Mouse (Mus musculus): Measurements from ENCODE around the gene Tmem63c. TPM values are rescaled to one million over a fixed set of nuclear protein-coding genes. Genes with fewer than 3 reads are reported as not detected.

Tmem63c gene
- total RNA-seq, 2 experiments from 2014 or later = not detected

- TF ChIP-seq CTCF (IDR thresholded peaks at IDR 0.05) = no peak
- no peak overlapping the region for H3K27ac ChIP-seq
- peak; percentile 9 for DNase-seq
- H3K4me3 ChIP-seq = no peak overlapping the region
- intact Hi-C loops (cut with DNase I) = no loop called here
These were observed 31.8 kb upstream of the Tmem63c start for GRCm38 (mm10) chr12:86989378-86989777.

DNA sequence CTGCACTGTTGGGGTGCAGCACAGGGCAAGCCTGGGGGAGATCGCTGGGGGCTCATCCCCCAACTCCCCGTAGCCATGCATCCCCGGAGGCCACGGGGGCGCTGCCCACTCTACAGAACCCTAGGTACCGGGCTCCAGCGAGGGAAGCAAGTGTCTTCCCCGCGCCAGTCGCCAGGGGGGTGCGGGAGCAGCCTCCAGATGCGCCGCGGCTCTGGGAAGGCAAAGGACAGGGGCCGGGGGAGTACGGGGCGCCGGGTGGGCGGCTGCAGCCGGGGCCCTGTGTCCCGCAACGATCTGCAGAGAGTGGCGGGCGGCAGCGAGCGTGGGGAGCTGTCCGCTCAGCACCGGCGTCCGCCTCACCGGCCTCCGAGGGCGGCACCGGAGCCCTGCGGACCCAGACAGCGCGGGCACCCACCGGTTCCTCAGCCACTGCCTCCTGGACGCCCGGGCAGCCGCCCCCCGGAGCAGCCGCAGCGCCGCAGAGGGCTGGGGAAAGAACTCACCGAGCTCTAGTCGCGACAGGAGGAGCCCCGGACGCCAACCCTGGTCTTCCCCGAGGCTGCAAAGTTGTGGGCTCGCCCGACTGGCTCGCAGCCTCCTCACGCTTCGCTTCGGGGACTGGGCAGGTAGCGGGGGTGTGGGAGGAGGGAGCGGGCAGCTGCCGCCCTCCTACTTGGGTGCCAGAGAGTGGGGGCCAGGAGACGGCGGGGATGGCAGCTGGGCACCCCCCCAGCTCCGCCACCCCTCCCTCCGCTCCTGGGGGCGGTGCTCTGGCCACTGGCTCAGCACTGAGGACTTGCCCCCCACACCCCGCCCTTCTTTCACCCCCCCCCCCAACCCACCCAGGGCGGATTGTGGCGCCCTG lies 31.0 kb upstream of the Tmem63c start, which contains the start of gene Zdhhc22:
Zdhhc22 (minus strand) TSS at position 541 of the 865 bp plus-strand sequence.
- no peak within 1 kb of the TSS for H3K27ac ChIP-seq
- peak; percentile 52 for DNase-seq
- H3K4me3 ChIP-seq = peak within 1 kb of the TSS; percentile 23; the same call in 1 of the 2 replicates
- TF ChIP-seq CTCF (IDR thresholded peaks at IDR 0.05) = no peak
- intact Hi-C loops (cut with DNase I) = loop anchor here (10.0 kb wide), 1 partner anchor 275 kb away; the partner anchor contains the start of genes Ahsa1 and Vipas39

DNA sequence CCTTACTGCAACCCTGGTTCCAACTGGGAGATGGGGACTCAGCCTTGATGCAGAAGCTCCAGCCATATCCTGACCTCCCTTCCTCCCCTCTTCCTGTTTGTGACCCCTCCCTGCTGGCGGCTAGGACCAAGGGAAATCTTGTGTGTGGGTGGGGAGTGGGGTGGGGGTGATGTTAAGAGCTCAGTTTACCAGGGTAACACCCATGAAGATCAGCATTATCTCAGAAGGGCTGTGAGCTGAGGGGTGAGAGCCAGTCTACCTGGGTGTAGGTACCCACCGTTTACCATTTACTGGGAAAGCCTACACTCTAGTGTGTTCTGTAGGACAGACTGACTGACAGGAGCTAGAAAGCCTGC lies 30.4 kb upstream of the Tmem63c start:
- intact Hi-C loops (cut with DNase I) = loop anchor here (10.0 kb wide), 1 partner anchor 274 kb away; the partner anchor contains the start of genes Ahsa1 and Vipas39
- DNase-seq = peak; percentile 6
- no peak overlapping the region for H3K27ac ChIP-seq
- H3K4me3 ChIP-seq = no peak overlapping the region
- no peak for TF ChIP-seq CTCF (IDR thresholded peaks at IDR 0.05)

DNA sequence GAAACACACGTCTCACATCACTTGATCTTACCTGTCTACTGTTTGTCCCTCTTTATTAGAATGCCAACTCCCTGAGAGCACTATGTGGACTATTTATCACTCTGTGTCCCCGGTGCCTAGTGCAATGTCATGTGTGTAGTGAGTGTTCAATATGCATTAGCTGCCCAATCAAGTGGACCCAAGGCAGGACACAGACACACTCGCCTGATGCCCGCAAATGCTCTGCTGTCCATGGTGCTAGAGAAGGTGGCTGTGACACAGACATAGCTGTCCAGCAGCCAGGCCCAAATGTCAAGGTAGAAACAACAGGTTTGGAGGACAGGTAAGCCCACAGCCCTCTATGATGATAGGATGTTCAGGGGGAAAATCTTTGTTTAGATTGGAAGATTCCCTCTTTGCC lies 27.0 kb upstream of the Tmem63c start:
- intact Hi-C loops (cut with DNase I) = loop anchor here (10.0 kb wide), 1 partner anchor 271 kb away; the partner anchor contains the start of genes Ahsa1 and Vipas39
- Histone ChIP-seq H3K4me3 (no peak overlapping the region), H3K27ac (no peak overlapping the region)
- no peak for DNase-seq
- TF ChIP-seq CTCF (IDR thresholded peaks at IDR 0.05) = no peak

DNA sequence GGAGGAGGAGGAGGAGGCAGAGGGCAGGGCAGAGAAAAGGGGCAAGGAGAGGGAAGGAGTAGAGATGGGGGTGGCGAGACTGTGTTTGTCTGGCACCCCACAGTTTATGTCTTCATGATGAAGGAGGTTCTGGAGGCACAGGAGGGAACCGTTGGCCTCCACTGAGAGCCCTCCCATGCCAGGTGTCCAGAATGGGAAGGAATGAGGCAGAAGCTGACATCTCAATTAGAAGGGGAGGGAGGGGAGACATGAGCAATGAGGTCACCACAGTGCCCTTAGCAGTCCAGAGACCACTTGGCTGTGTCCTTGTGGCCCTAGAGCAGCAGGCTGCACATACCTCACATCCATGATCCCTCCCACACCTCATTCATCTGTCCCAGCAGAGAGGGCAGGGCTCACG lies 26.4 kb upstream of the Tmem63c start:
- DNase-seq = no peak
- no peak overlapping the region for H3K4me3 ChIP-seq
- intact Hi-C loops (cut with DNase I) = loop anchor here (10.0 kb wide), 1 partner anchor 270 kb away; the partner anchor contains the start of genes Ahsa1 and Vipas39
- no peak for TF ChIP-seq CTCF (IDR thresholded peaks at IDR 0.05)
- no peak overlapping the region for H3K27ac ChIP-seq

DNA sequence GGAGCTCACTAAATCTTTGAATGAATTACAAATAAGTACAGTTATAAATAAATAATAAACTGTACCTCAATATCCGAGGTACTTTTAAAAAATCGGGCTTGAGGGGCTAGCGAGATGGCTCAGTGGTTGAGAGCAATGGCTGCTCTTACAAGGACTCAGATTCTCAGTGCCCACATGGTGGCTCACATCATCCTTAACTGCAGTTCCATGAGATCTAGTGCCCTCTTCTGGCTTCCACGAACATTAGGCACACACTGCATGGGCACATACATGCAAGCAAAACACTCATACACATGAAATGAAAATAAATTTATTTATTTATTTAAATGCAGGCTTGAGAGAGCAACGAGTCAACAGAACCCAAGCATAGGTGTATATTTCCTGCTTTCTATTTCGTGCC lies 25.2 kb upstream of the Tmem63c start:
- H3K4me3 ChIP-seq = no peak overlapping the region
- DNase-seq = no peak
- H3K27ac ChIP-seq = no peak overlapping the region
- TF ChIP-seq CTCF (IDR thresholded peaks at IDR 0.05) = no peak
- intact Hi-C loops (cut with DNase I) = loop anchor here (10.0 kb wide), 1 partner anchor 269 kb away; the partner anchor contains the start of genes Ahsa1 and Vipas39

DNA sequence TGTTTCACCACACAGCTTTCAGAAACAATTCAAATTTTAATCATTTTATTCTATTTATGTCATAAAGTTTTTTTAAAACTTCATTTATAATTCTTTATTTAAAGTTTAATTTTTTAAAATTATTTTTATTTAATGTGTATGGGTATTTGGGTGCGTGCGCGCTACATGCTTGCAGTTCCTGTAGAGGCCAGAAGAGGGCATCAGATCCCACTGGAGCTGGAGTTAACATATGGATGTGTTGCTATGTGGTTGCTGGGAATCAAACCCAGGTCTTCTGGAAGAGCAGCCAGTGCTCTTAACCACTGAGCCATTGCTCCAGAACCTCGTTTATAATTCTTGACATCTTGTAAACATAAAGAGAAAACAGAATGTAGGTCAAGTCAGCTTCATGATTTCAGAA lies 22.4 kb upstream of the Tmem63c start:
- intact Hi-C loops (cut with DNase I) = loop anchor here (10.0 kb wide), 1 partner anchor 266 kb away; the partner anchor contains the start of genes Ahsa1 and Vipas39
- TF ChIP-seq CTCF (IDR thresholded peaks at IDR 0.05) = peak; percentile 37
- peak overlapping the region; percentile 83 for H3K27ac ChIP-seq
- DNase-seq = no peak
- H3K4me3 ChIP-seq = no peak overlapping the region

GRCm38 (mm10) chr12:86999283-86999820 lies 21.8 kb upstream of the Tmem63c start:
- intact Hi-C loops (cut with DNase I) = loop anchor here (10.0 kb wide), 1 partner anchor 265 kb away; the partner anchor contains the start of genes Ahsa1 and Vipas39
- TF ChIP-seq CTCF (IDR thresholded peaks at IDR 0.05) = peak; percentile 59
- Histone ChIP-seq H3K27ac (peak overlapping the region; percentile 83), H3K4me3 (no peak overlapping the region)
- peak; percentile 63 for DNase-seq

DNA sequence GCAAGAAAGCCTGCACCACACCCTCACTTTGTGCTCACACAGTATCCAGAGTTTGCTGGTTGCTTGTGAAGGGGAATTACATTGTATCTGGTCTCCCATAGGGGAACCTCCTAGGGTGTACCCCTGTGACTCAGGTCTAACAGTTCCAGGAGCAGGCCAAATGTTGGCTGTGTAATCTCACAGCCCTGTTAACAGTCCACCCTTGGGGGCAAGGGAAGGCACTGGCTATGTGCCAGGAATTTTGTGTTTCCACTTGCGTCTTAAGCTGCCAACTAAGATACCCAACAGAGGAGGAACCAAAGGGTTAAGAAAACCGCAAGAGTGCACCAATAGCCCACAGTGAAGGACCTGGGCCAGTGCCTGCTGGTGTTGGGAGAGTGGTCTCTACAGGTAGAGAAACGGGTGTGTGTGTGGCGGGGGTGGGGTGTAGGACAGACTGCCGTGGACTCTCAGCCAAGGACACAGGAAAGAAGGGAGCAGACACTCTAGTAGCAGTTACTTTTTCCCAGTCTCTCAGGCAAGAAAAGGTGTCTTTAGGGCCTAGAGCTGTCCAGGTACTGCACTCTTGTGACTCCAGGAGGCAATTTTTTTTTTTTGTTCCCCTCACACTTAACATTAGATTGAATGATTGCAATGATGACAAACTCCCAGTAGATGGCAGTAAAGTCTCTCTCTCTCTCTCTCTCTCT lies 20.8 kb upstream of the Tmem63c start:
- peak; percentile 42; the same call in 1 of the 2 replicates for TF ChIP-seq CTCF (IDR thresholded peaks at IDR 0.05)
- no peak for DNase-seq
- H3K27ac ChIP-seq = peak overlapping the region; percentile 83
- H3K4me3 ChIP-seq = no peak overlapping the region
- intact Hi-C loops (cut with DNase I) = loop anchor here (2.0 kb wide), 1 partner anchor 53 kb away; no protein-coding TSS in a partner anchor

DNA sequence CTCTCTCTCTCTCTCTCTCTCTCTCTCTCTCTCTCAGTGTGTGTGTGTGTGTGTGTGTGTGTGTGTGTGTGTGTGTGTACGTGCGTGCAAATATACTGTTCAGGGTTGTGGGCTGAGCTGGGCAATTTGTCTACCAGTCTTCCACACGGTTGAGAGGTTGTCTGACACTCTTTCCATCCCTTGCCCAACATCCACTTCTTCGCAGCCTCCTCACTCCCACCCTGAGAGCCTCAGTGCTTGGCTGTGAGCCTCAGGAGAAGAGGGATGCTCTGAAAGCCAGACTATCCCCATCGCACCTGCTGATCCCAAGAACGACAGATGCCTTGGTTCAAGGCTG lies 20.3 kb upstream of the Tmem63c start:
- no peak for TF ChIP-seq CTCF (IDR thresholded peaks at IDR 0.05)
- DNase-seq = no peak
- no peak overlapping the region for H3K4me3 ChIP-seq
- intact Hi-C loops (cut with DNase I) = loop anchor here (2.0 kb wide), 1 partner anchor 52 kb away; no protein-coding TSS in a partner anchor
- no peak overlapping the region for H3K27ac ChIP-seq

DNA sequence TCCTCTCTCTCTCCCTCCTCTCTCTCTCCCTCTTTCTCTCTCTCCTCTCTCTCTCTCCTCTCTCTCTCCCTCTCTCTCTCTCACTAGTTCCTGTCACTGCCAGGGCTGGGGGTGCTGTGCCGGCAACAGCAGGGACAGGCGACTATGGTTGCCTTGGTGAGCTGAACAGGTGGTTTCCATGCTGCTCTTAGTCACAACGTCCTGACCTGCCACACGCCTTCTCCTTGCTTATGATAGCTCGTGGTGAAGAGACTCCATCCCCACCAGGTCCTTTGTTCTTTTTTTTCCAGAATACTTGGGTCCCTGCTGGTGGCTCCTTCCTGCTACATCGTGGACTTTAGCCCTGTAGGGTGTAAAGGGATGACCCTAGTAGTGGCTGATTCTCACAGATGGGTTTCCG lies 18.9 kb upstream of the Tmem63c start:
- no peak for DNase-seq

DNA sequence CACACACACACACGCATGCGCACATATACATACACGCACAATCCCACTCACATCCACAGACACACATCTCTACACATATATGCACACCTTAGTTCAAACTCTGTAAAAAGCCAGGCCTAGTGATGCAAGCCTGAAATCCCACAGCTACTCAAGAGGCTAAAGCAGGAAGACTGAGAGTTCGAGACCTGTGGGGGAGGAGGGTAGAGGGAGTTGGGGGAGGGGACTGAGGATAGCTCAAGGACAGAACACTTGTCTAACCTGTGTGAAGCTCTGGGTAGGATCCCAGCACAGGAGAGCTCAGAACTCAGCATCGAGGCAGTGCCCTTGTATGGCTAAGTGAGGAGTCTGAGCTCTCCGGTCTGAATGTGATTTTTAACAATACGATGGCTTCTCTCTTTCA lies 18.3 kb upstream of the Tmem63c start:
- no peak overlapping the region for H3K4me3 ChIP-seq
- no peak for DNase-seq
- intact Hi-C loops (cut with DNase I) = no loop called here
- no peak overlapping the region for H3K27ac ChIP-seq
- no peak for TF ChIP-seq CTCF (IDR thresholded peaks at IDR 0.05)

More for the DNA sequence above, 18.9 kb upstream of the Tmem63c start:
- Histone ChIP-seq H3K4me3 (no peak overlapping the region), H3K27ac (no peak overlapping the region)
- intact Hi-C loops (cut with DNase I) = no loop called here
- TF ChIP-seq CTCF (IDR thresholded peaks at IDR 0.05) = no peak
